Mouse (Mus musculus): ENCODE measurements at regions not wholly inside any gene's neighbourhood (a gene's known extent, or its start where the extent isn't known, plus 50 kb on each side); places are given as distances from the start of the nearest gene placed in this dataset.
A peak's percentile ranks its signal among the peaks of the same experiment; 100 is the strongest.

DNA sequence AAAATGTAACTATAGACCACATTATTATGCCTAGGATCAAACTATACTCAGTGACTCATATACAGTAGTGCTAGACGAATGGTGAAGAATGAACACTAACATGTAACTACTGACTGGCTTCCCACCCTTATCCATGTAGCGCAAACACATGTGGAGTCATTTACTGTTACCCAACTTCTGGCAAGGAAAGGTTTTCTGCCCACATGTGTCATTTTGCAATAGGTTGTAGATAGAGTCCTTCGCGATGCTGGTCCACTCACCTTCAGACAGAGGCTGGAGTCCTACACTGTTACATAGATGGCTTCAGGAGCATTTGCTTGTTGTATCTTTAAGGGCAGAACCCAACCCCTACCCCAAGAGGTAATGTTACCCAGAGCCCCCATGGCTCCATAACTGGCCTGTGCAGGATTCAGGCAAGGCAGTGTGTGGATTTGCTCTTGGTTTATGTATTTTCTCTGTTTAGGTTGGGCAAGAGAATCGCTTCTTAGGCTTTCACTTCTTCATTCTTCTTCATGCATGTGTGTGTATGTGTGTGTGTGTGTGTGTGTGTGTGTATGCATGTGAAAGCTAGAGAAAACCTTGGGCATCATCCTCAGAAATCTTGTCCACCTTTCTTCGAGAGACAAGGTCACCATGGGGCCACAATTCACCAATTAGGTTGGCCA is 183.8 kb downstream of the Mex3b start:
- Histone ChIP-seq H3K4me1 (ENCODE audit: insufficient read depth) (no peaks in the 10 kb centered on the region), H3K9ac (replicated peaks) (no peak overlapping the region), H3K4me2 (ENCODE audit: low read depth, low read length) (no peak overlapping the region), H3K27me3 (ENCODE audit: insufficient read depth, low read length) (no peaks in the 10 kb centered on the region), H3K4me3 (ENCODE audit: low read depth, low read length) (no peak overlapping the region), H3K36me3 (replicated peaks; ENCODE audit: insufficient read depth, low read length) (no peaks in the 10 kb centered on the region), H3K27ac (ENCODE audit: low read depth) (no peak overlapping the region), H3K9me3 (ENCODE audit: low read length) (no peaks in the 10 kb centered on the region)
- TF ChIP-seq CTCF (IDR thresholded peaks at IDR 0.05; ENCODE audit: low read depth): no peak
- TF ChIP-seq EP300 (IDR thresholded peaks at IDR 0.05; ENCODE audit: low read depth): no peak
- WGBS (ENCODE audit: insufficient replicate concordance): 76% methylated on average over 6 of the region's 6 CpGs
- no peak for DNase-seq
- ATAC-seq: no peak

GRCm38 (mm10) chr7:83056101-83056935 is 189.2 kb downstream of the Mex3b start:
- no peaks in the 10 kb centered on the region for H3K27me3 ChIP-seq (ENCODE audit: insufficient read depth, low read length)
- no peaks in the 10 kb centered on the region for H3K36me3 ChIP-seq (replicated peaks; ENCODE audit: insufficient read depth, low read length)
- TF ChIP-seq EP300 (IDR thresholded peaks at IDR 0.05; ENCODE audit: low read depth) (no peak), CTCF (IDR thresholded peaks at IDR 0.05; ENCODE audit: low read depth) (no peak)
- no peak overlapping the region for H3K4me2 ChIP-seq (ENCODE audit: low read depth, low read length)
- no peak for DNase-seq
- 0 out of 2 replicates have a peak, but pooled peaks cover 2% of the 10 kb centered on the region for H3K4me1 ChIP-seq (ENCODE audit: insufficient read depth)
- ATAC-seq: no peak
- no peak overlapping the region for H3K9ac ChIP-seq (replicated peaks)
- H3K9me3 ChIP-seq (ENCODE audit: low read length): no peaks in the 10 kb centered on the region
- H3K4me3 ChIP-seq (ENCODE audit: low read depth, low read length): no peak overlapping the region
- H3K27ac ChIP-seq (ENCODE audit: low read depth): no peak overlapping the region
- 71% methylated on average over 13 of the region's 13 CpGs for WGBS (ENCODE audit: insufficient replicate concordance)

DNA sequence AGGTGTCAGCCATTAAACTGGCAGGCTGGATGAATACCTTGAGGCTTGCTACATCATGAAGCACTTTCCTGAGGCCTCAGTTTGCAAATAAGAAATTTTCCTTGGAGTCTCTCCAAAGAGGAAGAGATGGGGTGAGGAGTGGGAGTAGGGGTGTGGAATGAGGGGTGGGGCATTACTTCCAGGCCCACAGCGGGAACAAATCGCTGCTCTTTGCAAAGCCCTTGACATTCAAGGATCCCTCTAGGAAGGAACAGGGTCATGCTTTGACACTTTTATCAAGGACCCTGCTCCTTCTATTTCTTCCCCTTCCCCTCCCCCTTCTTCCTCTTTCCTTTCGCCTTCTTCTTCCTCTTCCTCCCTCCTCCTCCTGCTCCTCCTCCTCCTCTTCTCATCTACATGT is 193.2 kb downstream of the Mex3b start:
- Histone ChIP-seq H3K4me3 (ENCODE audit: low read depth, low read length) (no peak overlapping the region), H3K4me1 (ENCODE audit: insufficient read depth) (0 out of 2 replicates have a peak, but pooled peaks cover 2% of the 10 kb centered on the region), H3K4me2 (ENCODE audit: low read depth, low read length) (no peak overlapping the region), H3K36me3 (replicated peaks; ENCODE audit: insufficient read depth, low read length) (no peaks in the 10 kb centered on the region), H3K27me3 (ENCODE audit: insufficient read depth, low read length) (no peaks in the 10 kb centered on the region), H3K9ac (replicated peaks) (no peak overlapping the region), H3K27ac (ENCODE audit: low read depth) (no peak overlapping the region), H3K9me3 (ENCODE audit: low read length) (no peaks in the 10 kb centered on the region)
- TF ChIP-seq EP300 (IDR thresholded peaks at IDR 0.05; ENCODE audit: low read depth): no peak
- DNase-seq: no peak
- WGBS (ENCODE audit: insufficient replicate concordance): 44% methylated on average over 3 of the region's 3 CpGs
- no peak for ATAC-seq

- Histone ChIP-seq H3K9ac (replicated peaks) (no peak overlapping the region), H3K4me1 (ENCODE audit: insufficient read depth) (0 out of 2 replicates have a peak, but pooled peaks cover 2% of the 10 kb centered on the region), H3K27ac (ENCODE audit: low read depth) (no peak overlapping the region), H3K4me3 (ENCODE audit: low read depth, low read length) (no peak overlapping the region), H3K27me3 (ENCODE audit: insufficient read depth, low read length) (no peaks in the 10 kb centered on the region), H3K36me3 (replicated peaks; ENCODE audit: insufficient read depth, low read length) (no peaks in the 10 kb centered on the region), H3K4me2 (ENCODE audit: low read depth, low read length) (no peak overlapping the region), H3K9me3 (ENCODE audit: low read length) (no peaks in the 10 kb centered on the region)
- no peak for TF ChIP-seq CTCF (IDR thresholded peaks at IDR 0.05; ENCODE audit: low read depth)
- TF ChIP-seq EP300 (IDR thresholded peaks at IDR 0.05; ENCODE audit: low read depth): no peak
- no peak for DNase-seq
- ATAC-seq: no peak
- WGBS (ENCODE audit: insufficient replicate concordance): 54% methylated on average over 5 of the region's 5 CpGs
These were observed 193.6 kb downstream of the Mex3b start for GRCm38 (mm10) chr7:83060733-83061132.

DNA sequence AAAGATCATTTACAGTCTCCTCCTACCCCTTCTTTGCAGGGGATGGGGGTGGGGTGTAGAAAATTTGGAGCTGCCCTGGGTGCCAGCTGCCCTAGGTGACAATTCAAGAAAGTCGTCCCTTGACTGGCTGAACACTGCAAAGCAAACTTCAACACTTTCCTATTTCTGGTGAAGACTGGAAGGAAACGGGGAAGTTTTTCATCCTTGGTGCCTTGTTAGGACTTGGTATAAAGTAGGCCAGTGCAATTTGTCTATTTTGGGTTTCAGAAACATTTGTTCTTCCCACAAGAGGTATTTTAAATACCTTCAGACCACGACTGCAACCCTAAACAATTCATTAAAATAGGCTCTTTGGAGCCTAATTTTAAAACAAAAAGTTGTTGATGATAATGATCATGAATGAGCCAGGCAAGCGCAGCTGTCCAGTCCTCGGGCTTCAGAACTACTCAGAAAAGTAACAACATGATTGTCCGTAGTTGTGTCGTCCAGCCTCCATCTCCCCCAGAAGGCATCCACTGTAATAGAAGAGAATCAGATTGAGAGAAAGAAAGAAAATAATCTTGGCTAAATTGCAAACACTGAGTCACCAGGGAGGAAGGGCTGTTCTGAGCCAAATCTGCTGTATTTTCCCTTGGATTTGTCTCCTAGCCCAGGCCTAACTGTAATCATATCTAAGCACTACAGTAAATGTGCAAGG is 194.2 kb downstream of the Mex3b start:
- H3K9ac ChIP-seq (replicated peaks): no peak overlapping the region
- H3K27me3 ChIP-seq (ENCODE audit: insufficient read depth, low read length): no peaks in the 10 kb centered on the region
- WGBS (ENCODE audit: insufficient replicate concordance): 69% methylated on average over 7 of the region's 7 CpGs
- no peak overlapping the region for H3K4me2 ChIP-seq (ENCODE audit: low read depth, low read length)
- no peak for DNase-seq
- TF ChIP-seq EP300 (IDR thresholded peaks at IDR 0.05; ENCODE audit: low read depth): no peak
- no peak for TF ChIP-seq CTCF (IDR thresholded peaks at IDR 0.05; ENCODE audit: low read depth)
- no peak overlapping the region for H3K4me3 ChIP-seq (ENCODE audit: low read depth, low read length)
- no peak for ATAC-seq
- H3K9me3 ChIP-seq (ENCODE audit: low read length): no peaks in the 10 kb centered on the region
- H3K4me1 ChIP-seq (ENCODE audit: insufficient read depth): 0 out of 2 replicates have a peak, but pooled peaks cover 2% of the 10 kb centered on the region
- no peaks in the 10 kb centered on the region for H3K36me3 ChIP-seq (replicated peaks; ENCODE audit: insufficient read depth, low read length)
- 0 out of 2 replicates have a peak overlapping the region, but pooled peaks have one; percentile 3 for H3K27ac ChIP-seq (ENCODE audit: low read depth)
